10 mouse cellular contexts compared by ENCODE assay signal in the genomic region with DNA sequence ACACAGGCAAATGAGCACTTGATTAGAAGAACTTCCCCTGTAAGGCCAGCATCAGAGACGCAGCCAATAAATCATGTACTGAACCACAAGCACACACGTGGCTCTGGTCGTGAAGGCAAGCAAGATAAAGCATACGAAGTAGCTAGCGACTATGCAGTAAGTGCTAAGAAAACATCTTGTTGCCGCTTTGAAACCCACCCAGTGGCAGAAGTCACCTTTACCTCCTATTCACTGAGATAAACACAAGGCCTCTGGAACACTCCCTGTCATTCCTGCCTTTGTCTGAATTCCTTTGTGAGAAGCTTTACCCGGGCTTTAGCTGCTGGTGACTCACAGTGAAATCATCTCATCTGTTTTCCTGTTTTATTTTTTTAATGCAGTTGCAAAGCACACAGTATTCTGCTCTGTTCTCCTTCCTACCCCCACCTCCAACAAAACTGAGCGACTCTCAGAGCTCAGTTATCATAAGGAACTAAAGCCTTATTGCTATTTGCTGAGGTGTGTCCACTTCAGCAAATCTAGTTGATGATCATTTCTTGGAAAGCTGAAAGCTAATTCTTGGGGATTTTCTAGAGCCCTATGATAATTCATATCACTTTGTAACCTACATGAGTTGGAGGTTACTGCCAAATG. TPM values are rescaled to one million over a fixed set of nuclear protein-coding genes. Genes with fewer than 3 reads are reported as not detected.
A peak's percentile ranks its signal among the peaks of the same experiment; 100 is the strongest.
DNase-seq lines count a peak whose midpoint lies in the region; ATAC-seq lines count a peak whose summit lies in the region.
"Had no signal": no experiment of that assay in that cellular context is flagged by ENCODE, and none has a peak within 500 bp of the region (broad histone marks: within the 10 kb centered on the region; RNA-seq: fewer than 3 reads in every experiment).

No protein-coding gene starts in this region.

- peak; percentile 83 for ATAC-seq in frontal cortex, adult (ENCODE audit: low TSS enrichment)
- ATAC-seq in megakaryocyte-erythroid progenitor cell, adult 5-6 weeks (replicated peaks; ENCODE audit: low FRiP score, low TSS enrichment, poor library complexity, severe bottlenecking), result peak; percentile 44; the same call in 1 of the 2 replicates

- DNase-seq in frontal cortex, postnatal 10 days (ENCODE audit: low spot score in 2 of 2), result no peak
- DNase-seq in 416B (ENCODE audit: low read depth), result peak; percentile 32
- peak; percentile 45 for DNase-seq in embryo, embryonic 10 days (ENCODE audit: low spot score)
- no peak for DNase-seq in c-Kit-positive CD71-positive TER-119-positive erythroid progenitor cells, embryonic 14.5 days (ENCODE audit: low spot score)
- DNase-seq in cerebellum, adult 11 months, result no peak
- DNase-seq in spleen, postnatal 10 days (ENCODE audit: low spot score in 2 of 2), result no peak
- DNase-seq: gastrocnemius, adult 2 months had no signal

RNA-seq across cellular contexts. Expression of a gene that starts 2.1 kb away (rescaled TPM):
- not detected in 2 replicates for total RNA-seq in megakaryocyte-erythroid progenitor cell, adult 5-6 weeks (2014; fragmentation: Nextera tagmentation)
- total RNA-seq in megakaryocyte-erythroid progenitor cell, adult 5-6 weeks (2017), result not detected in 2 replicates
- total RNA-seq: CH12.LX; gastrocnemius, adult 2 months had no signal

Comparison
In these comparisons a context has a peak if more than half of its experiments do, and no peak if none do; other contexts are left out.
1. DNase-seq: peak in 416B (single experiment) and embryo, embryonic 10 days (single experiment); none in frontal cortex, postnatal 10 days (0 of 2), c-Kit-positive CD71-positive TER-119-positive erythroid progenitor cells, embryonic 14.5 days (single experiment), cerebellum, adult 11 months (single experiment) and spleen, postnatal 10 days (0 of 2).